Mouse (Mus musculus): ENCODE results near the gene Ryk.

DNA sequence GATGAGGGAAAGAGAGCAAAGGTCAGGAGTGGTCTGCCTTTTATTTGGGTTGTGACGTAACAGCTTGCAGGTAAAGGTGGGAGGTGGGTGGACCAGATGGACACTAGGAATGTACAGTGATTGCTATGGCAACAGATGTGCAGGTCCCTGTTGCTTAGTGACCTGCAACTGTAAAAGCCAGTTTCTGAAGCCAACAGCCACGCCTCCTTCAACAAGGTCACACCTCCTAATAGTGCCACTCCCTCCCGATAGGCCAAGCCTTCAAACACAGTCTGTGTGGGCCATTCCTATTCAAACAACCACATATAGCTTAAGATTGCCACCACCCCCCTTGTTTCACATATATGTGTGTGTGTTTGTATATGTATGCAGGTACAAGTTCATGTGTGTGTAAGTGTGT, 45.2 kb upstream of the Ryk start:
- TF ChIP-seq CTCF (conservative IDR thresholded peaks at IDR 0.05; ENCODE audit: insufficient read depth, insufficient read length, low read depth, low read length) (no peak), POLR2A (IDR thresholded peaks at IDR 0.05; ENCODE audit: low read depth, low read length) (no peak)
